Mouse (Mus musculus) A20 (cell line): ENCODE results near the gene Cox8a.

Experiments used
- DNase-seq: peaks from one replicate; pipeline ENCODE4 v3.0.0-alpha.2; 2011; ENCODE audit warnings: low read depth, low spot score

The Cox8a gene

GRCm38 (mm10) chr19:7185715-7186291, 31.6 kb downstream of the Cox8a start:
- no peak for DNase-seq

- no peak for DNase-seq
Measured at GRCm38 (mm10) chr19:7185059-7185458, 32.4 kb downstream of the Cox8a start.

- DNase-seq, result no peak
Measured at GRCm38 (mm10) chr19:7183419-7183818, 34.0 kb downstream of the Cox8a start.

GRCm38 (mm10) chr19:7182273-7182949, 35.0 kb downstream of the Cox8a start:
- DNase-seq, result no peak

GRCm38 (mm10) chr19:7181496-7181895, 35.9 kb downstream of the Cox8a start:
- no peak for DNase-seq

- no peak for DNase-seq
Measured at GRCm38 (mm10) chr19:7180756-7181405, 36.5 kb downstream of the Cox8a start.

- DNase-seq, result no peak
Measured at GRCm38 (mm10) chr19:7178841-7179452, 38.5 kb downstream of the Cox8a start.

- no peak for DNase-seq
Measured at GRCm38 (mm10) chr19:7177804-7178511, 39.5 kb downstream of the Cox8a start.

GRCm38 (mm10) chr19:7176041-7176696, 41.2 kb downstream of the Cox8a start:
- no peak for DNase-seq

- no peak for DNase-seq
Measured at GRCm38 (mm10) chr19:7172051-7172866, 45.2 kb downstream of the Cox8a start.

GRCm38 (mm10) chr19:7171447-7171846, 46.0 kb downstream of the Cox8a start:
- no peak for DNase-seq

GRCm38 (mm10) chr19:7170916-7171315, 46.5 kb downstream of the Cox8a start:
- DNase-seq, result no peak

GRCm38 (mm10) chr19:7168423-7168822, 49.0 kb downstream of the Cox8a start:
- DNase-seq, result no peak

- DNase-seq, result no peak
Measured at GRCm38 (mm10) chr19:7166767-7167166, 50.6 kb downstream of the Cox8a start.

- no peak for DNase-seq
Measured at GRCm38 (mm10) chr19:7166200-7166711, 51.2 kb downstream of the Cox8a start.

GRCm38 (mm10) chr19:7165509-7166199, 51.8 kb downstream of the Cox8a start:
- no peak for DNase-seq
